Mouse (Mus musculus): ENCODE data around the gene Xxylt1. TPM values are rescaled to one million over a fixed set of nuclear protein-coding genes. Genes with fewer than 3 reads are reported as not detected.

Gene Xxylt1
- total and polyA plus RNA-seq, 3 experiments, result 21.5 to 45.7 (median 35.1) TPM

DNA sequence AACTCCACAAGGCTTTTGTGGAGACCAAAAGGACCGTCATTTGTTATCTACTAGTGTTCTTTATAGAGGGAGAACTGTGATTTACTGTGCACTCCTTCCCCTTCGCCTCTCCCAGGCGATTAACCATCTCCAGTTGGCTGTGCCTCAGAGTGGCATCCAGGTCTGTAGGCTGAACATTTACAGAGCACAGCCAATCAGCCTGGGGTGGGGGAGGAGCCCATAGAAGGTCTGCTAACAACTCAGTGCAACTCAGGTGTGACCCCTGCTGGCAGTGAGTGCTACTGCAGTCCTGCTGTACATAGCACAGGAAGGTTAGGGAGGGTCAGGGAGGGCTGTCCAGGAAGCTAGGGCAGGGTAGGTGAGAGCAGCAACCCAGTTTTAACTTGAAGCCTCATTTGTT, 104.0 kb downstream of the Xxylt1 start (continued):
- TF ChIP-seq SIN3A (IDR thresholded peaks at IDR 0.05; ENCODE audit: low read length) (peak; percentile 48; the same call in 1 of the 2 replicates), E2F4 (IDR thresholded peaks at IDR 0.05; ENCODE audit: insufficient replicate concordance, low read depth, low read length) (no peak), POLR2A (IDR thresholded peaks at IDR 0.05; ENCODE audit: low read depth, low read length) (peak; percentile 40), PAX5 (IDR thresholded peaks at IDR 0.05; ENCODE audit: low read length) (no peak), MYC (IDR thresholded peaks at IDR 0.05; ENCODE audit: low read depth, low read length) (peak; percentile 67; the same call in 1 of the 2 replicates), NELFE (IDR thresholded peaks at IDR 0.05; ENCODE audit: low read depth, low read length) (peak; percentile 68; the same call in 1 of the 2 replicates), CHD2 (IDR thresholded peaks at IDR 0.05; ENCODE audit: low read length) (peak; percentile 89)

DNA sequence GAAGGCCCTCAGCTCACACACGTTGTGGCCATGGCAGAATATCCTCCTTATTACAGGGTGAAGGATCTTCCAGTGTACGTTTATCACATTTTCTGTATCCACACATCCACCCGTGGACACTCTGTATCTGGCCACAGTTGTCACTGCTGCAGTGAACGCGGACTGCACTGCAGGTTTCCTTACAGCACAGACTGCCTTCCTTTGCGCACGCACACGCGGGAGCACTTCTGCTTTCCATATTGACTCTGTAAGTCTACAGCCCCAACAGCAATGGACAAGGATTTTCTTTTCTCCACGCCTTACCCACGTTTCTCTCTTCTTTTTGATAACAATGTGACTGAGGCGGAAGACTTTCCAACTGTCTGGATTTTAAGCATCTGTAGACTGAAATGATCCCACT, 106.7 kb downstream of the Xxylt1 start:
- H3K27ac ChIP-seq (ENCODE audit: insufficient read depth, low read depth), result no peak overlapping the region

DNA sequence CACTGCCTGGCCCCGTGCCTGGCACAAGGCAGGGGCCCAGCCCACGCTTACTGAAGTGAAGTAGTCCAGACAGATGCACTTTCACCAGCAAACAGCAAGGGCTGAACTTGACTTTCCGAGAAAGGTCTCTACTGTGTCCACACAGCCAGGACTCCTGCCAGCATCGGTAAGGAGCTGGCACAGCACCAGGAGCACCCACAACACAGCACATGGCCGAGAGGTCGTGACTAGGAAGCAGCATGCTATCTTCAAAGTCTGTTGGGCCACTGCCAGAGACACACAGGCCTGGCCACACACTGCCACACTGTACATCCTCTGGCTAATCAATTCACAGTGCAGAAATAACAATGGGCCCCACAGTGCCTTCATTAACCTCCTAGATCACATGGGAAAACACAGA, 107.8 kb downstream of the Xxylt1 start:
- DNase-seq (ENCODE audit: extremely low read depth), result no peak
- Histone ChIP-seq H3K4me3 (replicated peaks in 1 of 3; ENCODE audit: low read depth in 2 of 3, low read length in 2 of 3, poor library complexity in 1 of 3) (no peak overlapping the region), H3K36me3 (replicated peaks in 1 of 2; ENCODE audit: control insufficient read depth in 1 of 2, insufficient read depth in 1 of 2, low read length in 1 of 2) (peaks cover 0 to 44% of the 10 kb centered on the region in 2 experiments), H3K79me2 (replicated peaks; ENCODE audit: control insufficient read depth, extremely low read depth, insufficient read depth, poor library complexity, severe bottlenecking) (no peaks in the 10 kb centered on the region), H3K4me2 (ENCODE audit: insufficient read depth, low read depth, poor library complexity, severe bottlenecking) (no peak overlapping the region), H3K27me3 (replicated peaks) (no peaks in the 10 kb centered on the region), H3K4me1 (ENCODE audit: control insufficient read depth in 1 of 2, insufficient read depth in 2 of 2) (peaks cover 37 to 92% of the 10 kb centered on the region in 2 experiments), H3K27ac (ENCODE audit: insufficient read depth, low read depth) (no peak overlapping the region), H3K9ac (ENCODE audit: insufficient read depth, low read depth) (no peak overlapping the region), H3K9me3 (replicated peaks; ENCODE audit: low read length) (no peaks in the 10 kb centered on the region)
- dilution Hi-C loops (cut with MboI; ENCODE audit: extremely low pct_ligation_motif_present, extremely low pct_unique_long_range_greater_than_20kb, low sequenced_read_pairs), result no loop called here
- in situ Hi-C loops (cut with MboI; ENCODE audit: low pct_ligation_motif_present, low pct_unique_long_range_greater_than_20kb, low sequenced_read_pairs), result loop anchor here (5.0 to 10.0 kb wide), 2 partner anchors 376 to 381 kb away; partner anchors contain the start of gene Fam43a
- TF ChIP-seq CHD2 (IDR thresholded peaks at IDR 0.05; ENCODE audit: low read length) (no peak), SIN3A (IDR thresholded peaks at IDR 0.05; ENCODE audit: low read length) (no peak), USF1 (IDR thresholded peaks at IDR 0.05; ENCODE audit: low read depth, low read length) (no peak), ETS1 (conservative IDR thresholded peaks at IDR 0.05; ENCODE audit: low read depth, low read length) (no peak), MEF2A (IDR thresholded peaks at IDR 0.05; ENCODE audit: borderline replicate concordance, low read depth, low read length) (no peak), SMC3 (IDR thresholded peaks at IDR 0.05; ENCODE audit: low read depth, low read length) (no peak), BHLHE40 (IDR thresholded peaks at IDR 0.05; ENCODE audit: low read depth, low read length) (no peak), MAFK (IDR thresholded peaks at IDR 0.05; ENCODE audit: insufficient replicate concordance, low read length) (no peak), EP300 (IDR thresholded peaks at IDR 0.05; ENCODE audit: low read length) (no peak), ZNF384 (IDR thresholded peaks at IDR 0.05; ENCODE audit: low read depth, low read length) (no peak), TCF12 (IDR thresholded peaks at IDR 0.05; ENCODE audit: low read depth, low read length) (no peak), ZMIZ1 (IDR thresholded peaks at IDR 0.05; ENCODE audit: low read depth, low read length) (no peak), IRF4 (IDR thresholded peaks at IDR 0.05; ENCODE audit: low read depth, low read length) (no peak), CTCF (conservative IDR thresholded peaks at IDR 0.05 in 1 of 2, IDR thresholded peaks at IDR 0.05 in 1 of 2; ENCODE audit: low read depth in 2 of 2, low read length in 2 of 2) (no peak), MXI1 (IDR thresholded peaks at IDR 0.05; ENCODE audit: low read depth, low read length) (no peak), HCFC1 (IDR thresholded peaks at IDR 0.05; ENCODE audit: low read depth, low read length) (no peak)

More for the DNA sequence above, 106.7 kb downstream of the Xxylt1 start:
- TF ChIP-seq KAT2A (IDR thresholded peaks at IDR 0.05; ENCODE audit: insufficient replicate concordance, low read length) (no peak), ZMIZ1 (IDR thresholded peaks at IDR 0.05; ENCODE audit: low read depth, low read length) (no peak), MAZ (IDR thresholded peaks at IDR 0.05; ENCODE audit: low read depth, low read length) (no peak), TBP (conservative IDR thresholded peaks at IDR 0.05; ENCODE audit: low read depth, low read length) (no peak), MYC (IDR thresholded peaks at IDR 0.05; ENCODE audit: low read depth, low read length) (no peak), EP300 (IDR thresholded peaks at IDR 0.05; ENCODE audit: low read length) (no peak), PAX5 (IDR thresholded peaks at IDR 0.05; ENCODE audit: low read length) (no peak), CHD1 (IDR thresholded peaks at IDR 0.05; ENCODE audit: low read depth, low read length) (no peak), RCOR1 (conservative IDR thresholded peaks at IDR 0.05; ENCODE audit: low read depth, low read length) (no peak), USF2 (conservative IDR thresholded peaks at IDR 0.05; ENCODE audit: low read depth, low read length) (no peak), CTCF (conservative IDR thresholded peaks at IDR 0.05 in 1 of 2, IDR thresholded peaks at IDR 0.05 in 1 of 2; ENCODE audit: low read depth in 2 of 2, low read length in 2 of 2) (no peak), MEF2A (IDR thresholded peaks at IDR 0.05; ENCODE audit: borderline replicate concordance, low read depth, low read length) (no peak), SIN3A (IDR thresholded peaks at IDR 0.05; ENCODE audit: low read length) (no peak), NRF1 (IDR thresholded peaks at IDR 0.05; ENCODE audit: low read depth, low read length) (no peak), JUND (conservative IDR thresholded peaks at IDR 0.05; ENCODE audit: low read depth, low read length) (no peak), NELFE (IDR thresholded peaks at IDR 0.05; ENCODE audit: low read depth, low read length) (no peak), GABPA (IDR thresholded peaks at IDR 0.05; ENCODE audit: insufficient replicate concordance, low read depth, low read length) (no peak), ETS1 (conservative IDR thresholded peaks at IDR 0.05; ENCODE audit: low read depth, low read length) (no peak), RAD21 (IDR thresholded peaks at IDR 0.05; ENCODE audit: low read depth, low read length) (no peak), BHLHE40 (IDR thresholded peaks at IDR 0.05; ENCODE audit: low read depth, low read length) (no peak)
- peaks cover 0 to 36% of the 10 kb centered on the region in 2 experiments for H3K36me3 ChIP-seq (replicated peaks in 1 of 2; ENCODE audit: control insufficient read depth in 1 of 2, insufficient read depth in 1 of 2, low read length in 1 of 2)
- H3K4me3 ChIP-seq (replicated peaks in 1 of 3; ENCODE audit: low read depth in 2 of 3, low read length in 2 of 3, poor library complexity in 1 of 3), result no peak overlapping the region
- H3K9ac ChIP-seq (ENCODE audit: insufficient read depth, low read depth), result no peak overlapping the region
- DNase-seq (ENCODE audit: extremely low read depth), result no peak
- in situ Hi-C loops (cut with MboI; ENCODE audit: low pct_ligation_motif_present, low pct_unique_long_range_greater_than_20kb, low sequenced_read_pairs), result loop anchor here (5.0 to 10.0 kb wide), 2 partner anchors 377 to 380 kb away; partner anchors contain the start of gene Fam43a
- no peaks in the 10 kb centered on the region for H3K9me3 ChIP-seq (replicated peaks; ENCODE audit: low read length)
- peaks cover 31 to 91% of the 10 kb centered on the region in 2 experiments for H3K4me1 ChIP-seq (ENCODE audit: control insufficient read depth in 1 of 2, insufficient read depth in 2 of 2)
- dilution Hi-C loops (cut with MboI; ENCODE audit: extremely low pct_ligation_motif_present, extremely low pct_unique_long_range_greater_than_20kb, low sequenced_read_pairs), result no loop called here
- no peaks in the 10 kb centered on the region for H3K79me2 ChIP-seq (replicated peaks; ENCODE audit: control insufficient read depth, extremely low read depth, insufficient read depth, poor library complexity, severe bottlenecking)
- H3K4me2 ChIP-seq (ENCODE audit: insufficient read depth, low read depth, poor library complexity, severe bottlenecking), result no peak overlapping the region
- H3K27me3 ChIP-seq (replicated peaks), result no peaks in the 10 kb centered on the region
